ENCODE assay signal across 8 mouse cellular contexts in the genomic region with DNA sequence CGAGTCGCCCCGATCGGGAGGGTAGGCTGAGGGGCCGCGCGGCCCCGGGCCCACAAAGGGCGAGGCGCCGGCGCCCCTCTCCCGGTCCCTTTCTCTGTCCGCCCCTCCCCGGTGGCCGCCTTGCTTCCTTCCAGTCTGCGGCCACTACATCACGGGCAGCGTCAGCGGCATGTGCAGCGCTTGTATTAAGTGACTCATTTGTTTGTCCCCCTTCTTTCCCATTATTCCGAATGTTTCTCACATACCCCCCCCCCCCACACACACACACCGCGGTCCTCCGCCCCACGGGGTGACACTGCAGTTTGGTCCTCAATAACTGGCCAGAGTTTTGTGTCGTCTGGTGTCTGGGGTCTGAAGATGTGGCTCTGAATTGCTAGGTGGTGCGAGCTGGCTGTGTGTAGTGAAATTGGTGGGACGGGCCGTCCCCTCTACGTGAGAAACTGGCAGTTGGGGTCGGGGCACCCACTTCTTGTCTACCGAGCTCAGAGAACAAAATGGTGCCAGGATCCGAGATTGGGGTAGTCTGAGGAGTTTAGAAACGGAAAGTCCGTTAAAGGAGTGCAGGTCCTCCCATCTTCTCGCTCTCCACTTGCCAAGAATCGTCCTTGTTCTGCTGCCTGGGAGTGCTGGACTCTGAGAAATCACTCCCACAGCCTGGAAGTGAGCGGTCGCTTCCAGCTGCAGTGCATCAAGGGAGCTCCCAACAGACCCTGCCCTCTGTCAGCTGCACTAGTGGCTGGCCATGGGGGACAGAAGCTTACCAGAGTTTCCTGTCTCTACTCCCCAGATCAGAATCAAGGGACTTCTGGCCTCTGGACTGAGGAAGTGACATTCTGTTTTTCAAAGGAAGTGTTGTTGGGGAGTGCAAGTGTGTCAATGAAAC. TPM values are rescaled to one million over a fixed set of nuclear protein-coding genes. Genes with fewer than 3 reads are reported as not detected.
DNase-seq lines count a peak whose midpoint lies in the region; ATAC-seq and TF ChIP-seq lines count a peak whose summit lies in the region.

No protein-coding gene starts in this region.

- no peaks in the 10 kb centered on the region for H3K9me3 ChIP-seq in E14TG2a.4 (ENCODE audit: low read length)
- H3K9me3 ChIP-seq in forebrain, embryonic 10.5 days = no peaks in the 10 kb centered on the region
- no peaks in the 10 kb centered on the region for H3K9me3 ChIP-seq in heart, embryonic 15.5 days (replicated peaks)
- H3K9me3 ChIP-seq in kidney, postnatal 0 days (replicated peaks; ENCODE audit: low read length) = no peaks in the 10 kb centered on the region
- no peaks in the 10 kb centered on the region for H3K9me3 ChIP-seq in neural tube, embryonic 12.5 days

- TF ChIP-seq CTCF in E14TG2a.4 (conservative IDR thresholded peaks at IDR 0.05; ENCODE audit: low read length) = no peak
- TF ChIP-seq CTCF in kidney, postnatal 0 days (IDR thresholded peaks at IDR 0.05; ENCODE audit: low read depth) = no peak

- H3K4me2 ChIP-seq in heart, embryonic 15.5 days = peak overlapping the region; percentile 86
- peak overlapping the region; percentile 69 for H3K4me2 ChIP-seq in kidney, postnatal 0 days (ENCODE audit: low read length)
- H3K4me2 ChIP-seq in neural tube, embryonic 12.5 days (replicated peaks) = peak overlapping the region; percentile 83

- H3K9ac ChIP-seq in heart, embryonic 15.5 days = peak overlapping the region; percentile 95
- H3K9ac ChIP-seq in kidney, postnatal 0 days (ENCODE audit: low read depth, low read length) = peak overlapping the region; percentile 98
- peak overlapping the region; percentile 96 for H3K9ac ChIP-seq in neural tube, embryonic 12.5 days

- H3K4me3 ChIP-seq in E14TG2a.4 (replicated peaks; ENCODE audit: low read length) = peak overlapping the region; percentile 85
- peak overlapping the region; percentile 93 for H3K4me3 ChIP-seq in forebrain, embryonic 10.5 days
- H3K4me3 ChIP-seq in heart, embryonic 15.5 days = peak overlapping the region; percentile 99
- peak overlapping the region; percentile 96 for H3K4me3 ChIP-seq in kidney, postnatal 0 days (replicated peaks; ENCODE audit: low read depth, low read length)
- peak overlapping the region; percentile 94 for H3K4me3 ChIP-seq in neural tube, embryonic 12.5 days

- under 1% methylated on average over 40 of the region's 40 CpGs for WGBS in forebrain, embryonic 10.5 days
- whole genome bisulfite sequencing in heart, embryonic 15.5 days = under 1% methylated on average over 39 of the region's 40 CpGs
- WGBS in kidney, postnatal 0 days = under 1% methylated on average over 40 of the region's 40 CpGs
- under 1% methylated on average over 39 of the region's 40 CpGs for WGBS in neural tube, embryonic 12.5 days

- ATAC-seq in heart, embryonic 15.5 days (replicated peaks; ENCODE audit: insufficient number of reproducible peaks, insufficient read depth, low FRiP score, low read depth) = peak; percentile 77
- peak; percentile 75 for ATAC-seq in kidney, postnatal 0 days (replicated peaks; ENCODE audit: low FRiP score, low read depth)
- ATAC-seq in neural tube, embryonic 12.5 days (ENCODE audit: low FRiP score, low read depth) = peak; percentile 72

- H3K4me1 ChIP-seq in E14TG2a.4 (replicated peaks; ENCODE audit: low read depth, low read length) = peaks cover 12% of the 10 kb centered on the region
- H3K4me1 ChIP-seq in forebrain, embryonic 10.5 days = peaks cover 20% of the 10 kb centered on the region
- peaks cover 29% of the 10 kb centered on the region for H3K4me1 ChIP-seq in heart, embryonic 15.5 days (replicated peaks)
- peaks cover 4% of the 10 kb centered on the region; the same call in 1 of the 2 replicates for H3K4me1 ChIP-seq in kidney, postnatal 0 days (replicated peaks; ENCODE audit: insufficient read depth, low read length)
- H3K4me1 ChIP-seq in neural tube, embryonic 12.5 days = peaks cover 16% of the 10 kb centered on the region; the same call in 1 of the 2 replicates

- peak overlapping the region; percentile 92 for H3K27ac ChIP-seq in forebrain, embryonic 10.5 days
- H3K27ac ChIP-seq in heart, embryonic 15.5 days = peak overlapping the region; percentile 97
- H3K27ac ChIP-seq in kidney, postnatal 0 days = peak overlapping the region; percentile 98
- H3K27ac ChIP-seq in neural tube, embryonic 12.5 days = peak overlapping the region; percentile 80

- H3K36me3 ChIP-seq in E14TG2a.4 (ENCODE audit: insufficient read depth, low read length) = no peaks in the 10 kb centered on the region
- no peaks in the 10 kb centered on the region for H3K36me3 ChIP-seq in forebrain, embryonic 10.5 days (replicated peaks)
- H3K36me3 ChIP-seq in heart, embryonic 15.5 days = no peaks in the 10 kb centered on the region
- no peaks in the 10 kb centered on the region for H3K36me3 ChIP-seq in kidney, postnatal 0 days (ENCODE audit: insufficient read depth, low read length)
- no peaks in the 10 kb centered on the region for H3K36me3 ChIP-seq in neural tube, embryonic 12.5 days

- peak; percentile 72 for DNase-seq in adrenal gland, postnatal 14 days
- DNase-seq in forebrain, embryonic 10.5 days (ENCODE audit: extremely low spot score, low spot score) = peak; percentile 51
- peak; percentile 97 for DNase-seq in kidney, postnatal 0 days (ENCODE audit: low spot score)
- peak; percentile 66 to 76 for DNase-seq in lung, adult 18-20 months
- DNase-seq in thymus, postnatal 25 days = peak; percentile 7

- H3K27me3 ChIP-seq in E14TG2a.4 (ENCODE audit: insufficient read depth, low read length) = peaks cover 43% of the 10 kb centered on the region
- H3K27me3 ChIP-seq in forebrain, embryonic 10.5 days (ENCODE audit: poor library complexity, severe bottlenecking) = 0 out of 2 replicates have a peak, but pooled peaks cover 5% of the 10 kb centered on the region
- no peaks in the 10 kb centered on the region for H3K27me3 ChIP-seq in heart, embryonic 15.5 days
- H3K27me3 ChIP-seq in kidney, postnatal 0 days (ENCODE audit: insufficient read depth, low read length) = no peaks in the 10 kb centered on the region
- H3K27me3 ChIP-seq in neural tube, embryonic 12.5 days (replicated peaks) = no peaks in the 10 kb centered on the region

RNA-seq across cellular contexts. Expression of gene Gab2, which starts 1.1 kb away (rescaled TPM):
- 16.1 and 20.7 TPM in 2 replicates for total RNA-seq in adrenal gland, postnatal 14 days (2021)
- 4.3 and 5.2 TPM in 2 replicates for polyA plus RNA-seq in forebrain, embryonic 10.5 days (2016; fragmentation: Nextera tagmentation; extraction: Ambion mirVana)
- 6.1 and 8.0 TPM in 2 replicates for polyA plus RNA-seq in heart, embryonic 15.5 days (2015; fragmentation: Nextera tagmentation; extraction: Ambion mirVana)
- polyA plus RNA-seq in kidney, postnatal 0 days (2015; fragmentation: Nextera tagmentation; extraction: Ambion mirVana) = 10.6 and 11.4 TPM in 2 replicates
- polyA plus RNA-seq in neural tube, embryonic 12.5 days (2016; fragmentation: Nextera tagmentation; extraction: Ambion mirVana) = 15.1 and 17.7 TPM in 2 replicates

Comparison
In these comparisons a context has a peak if more than half of its experiments do, and no peak if none do; other contexts are left out.
1. Peak in every context shown above with its lines: DNase-seq, ATAC-seq, H3K4me3 ChIP-seq and H3K27ac ChIP-seq.
2. DNase-seq: peak in every context shown above with its lines; median percentile 97 in kidney, postnatal 0 days; 72 in adrenal gland, postnatal 14 days; 71 in lung, adult 18-20 months; 51 in forebrain, embryonic 10.5 days; 7 in thymus, postnatal 25 days.